Mouse (Mus musculus) liver, adult 2 months (tissue): Measurements from ENCODE around the gene Fam117b. TPM values are rescaled to one million over a fixed set of nuclear protein-coding genes. Genes with fewer than 3 reads are reported as not detected.

Experiments
- DNase-seq: peaks from one replicate; pipeline ENCODE4 v3.0.0-alpha.2; 2011; ENCODE audit warnings: low read depth, low spot score; ENCODE audit errors: extremely low read depth
- H3K27ac ChIP-seq: fragments of 200-500 bp; replicated peaks from 2 replicates; pipeline ENCODE4 v1.5.1; 2012; ENCODE audit warnings: low read depth, mild to moderate bottlenecking, control low read depth, inconsistent platforms, low read length; ENCODE audit not compliant: insufficient read depth
- H3K27me3 ChIP-seq: fragments of 200-500 bp; 2 replicates; pipeline ENCODE4 v1.6.1; 2012; ENCODE audit warnings: mild to moderate bottlenecking, moderate library complexity, low read length, inconsistent platforms; ENCODE audit not compliant: control insufficient read depth, insufficient read depth
- H3K36me3 ChIP-seq: fragments of 200-500 bp; 2 replicates; pipeline ENCODE4 v1.6.1; 2012; ENCODE audit warnings: low read length, inconsistent platforms; ENCODE audit not compliant: control insufficient read depth, insufficient read depth
- H3K4me1 ChIP-seq: fragments of 200-500 bp; 2 replicates; pipeline ENCODE4 v1.6.1; 2011; ENCODE audit warnings: low read length; ENCODE audit not compliant: control insufficient read depth, insufficient read depth
- H3K4me3 ChIP-seq: fragments of 200-500 bp; 2 replicates; pipeline ENCODE4 v1.5.1; 2011; ENCODE audit warnings: low read depth, mild to moderate bottlenecking, control low read depth, low read length, moderate library complexity; ENCODE audit not compliant: insufficient read depth
- H3K79me2 ChIP-seq: fragments of 200-500 bp; 2 replicates; pipeline ENCODE4 v1.6.1; 2012; ENCODE audit warnings: inconsistent platforms, mild to moderate bottlenecking, low read length, moderate library complexity; ENCODE audit not compliant: control insufficient read depth, insufficient read depth
- H3K9ac ChIP-seq: fragments of 200-500 bp; 2 replicates; pipeline ENCODE4 v1.6.1; 2012; ENCODE audit warnings: low read depth, mild to moderate bottlenecking, control low read depth, inconsistent platforms, low read length
- CTCF ChIP-seq: fragments of 200-500 bp; IDR thresholded peaks from 2 replicates; pipeline ENCODE4 v1.5.1; 2011; ENCODE audit warnings: low read depth, low read length, control low read depth
- POLR2A ChIP-seq: fragments of 200-500 bp; IDR thresholded peaks from 2 replicates; pipeline ENCODE4 v1.6.1; 2011; ENCODE audit warnings: low read length, control low read depth; ENCODE audit not compliant: insufficient read depth; ENCODE audit errors: extremely low read depth
- WGBS: fragments of 180-500 bp; shearing (Covaris S2); methylation state at CpG from one replicate; pipeline ENCODE4 v1.1.7; 2018; 5-methylcytosine and 5-hydroxymethylcytosine counted together
- polyA plus RNA-seq: library from polyadenylated mRNA; depleted of rRNA; stranded (reverse); fragments of >200 nt; gene quantifications from 2 replicates; pipeline ENCODE4 v1.2.3, GENCODE M21; 2012
- total RNA-seq: library from RNA; depleted of rRNA; stranded (reverse); fragments of >200 nt; gene quantifications from 2 replicates; pipeline ENCODE4 v1.2.3, GENCODE M21; 2014

Gene Fam117b
- total and polyA plus RNA-seq, 2 experiments, result 2.0 to 3.7 TPM

DNA sequence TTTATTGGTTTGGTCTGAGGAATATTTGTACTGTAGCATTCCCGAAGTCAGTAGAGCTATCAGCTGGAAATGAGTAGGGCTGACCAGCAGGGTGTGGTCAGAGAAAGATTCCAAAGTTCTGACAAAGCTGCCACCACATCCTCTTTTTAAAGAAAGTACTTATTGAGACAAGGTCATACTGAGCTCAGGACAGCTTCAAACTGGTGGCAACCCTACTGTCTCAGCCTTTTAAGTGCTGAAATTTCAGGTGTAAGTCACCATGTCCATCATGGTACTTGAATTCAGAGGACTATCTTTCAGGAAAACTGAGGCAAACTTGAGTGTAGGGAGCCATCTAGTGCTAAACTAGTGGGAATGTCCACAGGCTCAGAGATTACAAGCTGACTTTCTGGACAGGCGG lies 87.5 kb downstream of the Fam117b start:
- TF ChIP-seq CTCF (no peak), POLR2A (no peak)
- Histone ChIP-seq H3K27ac (no peak overlapping the region), H3K79me2 (no peaks in the 10 kb centered on the region), H3K36me3 (no peaks in the 10 kb centered on the region), H3K9ac (no peak overlapping the region), H3K4me1 (no peaks in the 10 kb centered on the region), H3K27me3 (no peaks in the 10 kb centered on the region), H3K4me3 (no peak overlapping the region)
- DNase-seq, result peak; percentile 22
- WGBS, result 42% methylated on average over 2 of the region's 2 CpGs

GRCm38 (mm10) chr1:60007337-60007736 lies 94.5 kb downstream of the Fam117b start:
- Histone ChIP-seq H3K9ac (no peak overlapping the region), H3K4me3 (no peak overlapping the region), H3K79me2 (no peaks in the 10 kb centered on the region), H3K36me3 (no peaks in the 10 kb centered on the region), H3K27ac (no peak overlapping the region), H3K4me1 (no peaks in the 10 kb centered on the region), H3K27me3 (peaks cover 1% of the 10 kb centered on the region; the same call in 1 of the 2 replicates)
- 95% methylated on average over 10 of the region's 10 CpGs for WGBS
- DNase-seq, result no peak
- TF ChIP-seq POLR2A (no peak), CTCF (no peak)

DNA sequence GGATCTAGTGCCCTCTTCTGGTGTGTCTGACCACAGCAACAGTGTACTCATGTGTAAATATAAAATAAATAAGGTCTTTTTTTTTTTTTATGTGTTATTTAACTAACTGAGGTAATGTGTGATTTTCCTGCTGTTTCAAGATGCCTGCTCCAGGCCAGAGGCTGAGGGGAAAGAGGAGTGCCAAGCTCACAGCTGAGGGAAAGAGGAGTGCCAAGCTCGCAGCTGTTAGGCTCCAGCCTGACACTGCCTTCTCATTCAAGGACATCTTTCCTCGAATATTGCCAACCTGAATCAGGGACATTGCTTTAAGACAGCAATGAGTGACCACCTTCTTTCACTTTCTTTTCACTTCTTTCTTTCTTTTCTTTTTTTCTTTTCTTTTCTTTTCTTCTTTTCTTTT lies 95.9 kb downstream of the Fam117b start:
- H3K27me3 ChIP-seq, result peaks cover 2% of the 10 kb centered on the region; the same call in 1 of the 2 replicates
- DNase-seq, result no peak
- TF ChIP-seq POLR2A (no peak), CTCF (no peak)
- no peaks in the 10 kb centered on the region for H3K36me3 ChIP-seq
- 83% methylated on average over 2 of the region's 2 CpGs for WGBS
- no peaks in the 10 kb centered on the region for H3K4me1 ChIP-seq
- no peaks in the 10 kb centered on the region for H3K79me2 ChIP-seq
- no peak overlapping the region for H3K4me3 ChIP-seq
- no peak overlapping the region for H3K27ac ChIP-seq
- H3K9ac ChIP-seq, result no peak overlapping the region

- H3K9ac ChIP-seq, result no peak overlapping the region
- no peak overlapping the region for H3K27ac ChIP-seq
- WGBS, result 90% methylated on average over 10 of the region's 10 CpGs
- TF ChIP-seq CTCF (no peak), POLR2A (no peak)
- H3K27me3 ChIP-seq, result peaks cover 2% of the 10 kb centered on the region; the same call in 1 of the 2 replicates
- H3K79me2 ChIP-seq, result no peaks in the 10 kb centered on the region
- H3K36me3 ChIP-seq, result no peaks in the 10 kb centered on the region
- DNase-seq, result no peak
- H3K4me1 ChIP-seq, result no peaks in the 10 kb centered on the region
- no peak overlapping the region for H3K4me3 ChIP-seq
Measured at GRCm38 (mm10) chr1:60013779-60014178, 101.0 kb downstream of the Fam117b start.

- Histone ChIP-seq H3K79me2 (no peaks in the 10 kb centered on the region), H3K4me3 (no peak overlapping the region), H3K36me3 (no peaks in the 10 kb centered on the region), H3K27me3 (peaks cover 2% of the 10 kb centered on the region; the same call in 1 of the 2 replicates), H3K4me1 (no peaks in the 10 kb centered on the region), H3K9ac (no peak overlapping the region), H3K27ac (0 out of 2 replicates have a peak overlapping the region, but pooled peaks have one; percentile 29)
- no peak for TF ChIP-seq CTCF
- TF ChIP-seq POLR2A, result no peak
- WGBS, result 80% methylated on average over 6 of the region's 6 CpGs
- DNase-seq, result no peak
Measured at GRCm38 (mm10) chr1:60015511-60015910, 102.7 kb downstream of the Fam117b start.

- Histone ChIP-seq H3K27me3 (peaks cover 2% of the 10 kb centered on the region; the same call in 1 of the 2 replicates), H3K27ac (no peak overlapping the region), H3K9ac (no peak overlapping the region), H3K4me1 (no peaks in the 10 kb centered on the region), H3K36me3 (no peaks in the 10 kb centered on the region), H3K4me3 (no peak overlapping the region), H3K79me2 (no peaks in the 10 kb centered on the region)
- TF ChIP-seq POLR2A (no peak), CTCF (no peak)
- DNase-seq, result peak; percentile 16
- WGBS, result 67% methylated on average over 5 of the region's 5 CpGs
Measured at GRCm38 (mm10) chr1:60016136-60016611, 103.4 kb downstream of the Fam117b start.
